Mouse (Mus musculus): ENCODE measurements at regions not wholly inside any gene's neighbourhood (a gene's known extent, or its start where the extent isn't known, plus 50 kb on each side); places are given as distances from the start of the nearest gene placed in this dataset.
"Not testable (repeated sequence)": the region's sequence is repeated elsewhere in the genome, so short reads cannot be mapped to it uniquely, and the experiment has no call there.

DNA sequence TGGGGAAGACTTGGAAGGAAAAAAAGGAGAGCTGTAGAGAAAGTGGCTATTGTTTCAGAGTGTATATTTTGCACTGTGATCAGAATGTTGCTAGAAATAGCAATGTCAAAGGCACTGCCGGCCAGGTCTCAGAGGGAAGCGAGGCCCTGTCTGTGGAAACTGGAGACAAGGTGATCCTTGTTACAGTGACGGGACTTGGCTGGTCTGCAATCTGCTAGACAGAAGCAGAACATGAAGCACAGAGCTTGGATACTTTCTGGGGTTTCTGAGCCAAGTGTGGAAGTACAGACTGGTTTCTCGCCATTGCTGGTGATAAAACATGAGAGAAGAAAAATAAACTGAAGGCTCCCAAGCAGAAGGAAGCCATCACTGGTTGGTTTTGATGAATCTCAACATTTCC, 198.3 kb upstream of the Slc7a14 start:
- no peaks in the 10 kb centered on the region for H3K36me3 ChIP-seq (ENCODE audit: insufficient read depth, low read length)
- 80% methylated on average over 4 of the region's 4 CpGs for WGBS

DNA sequence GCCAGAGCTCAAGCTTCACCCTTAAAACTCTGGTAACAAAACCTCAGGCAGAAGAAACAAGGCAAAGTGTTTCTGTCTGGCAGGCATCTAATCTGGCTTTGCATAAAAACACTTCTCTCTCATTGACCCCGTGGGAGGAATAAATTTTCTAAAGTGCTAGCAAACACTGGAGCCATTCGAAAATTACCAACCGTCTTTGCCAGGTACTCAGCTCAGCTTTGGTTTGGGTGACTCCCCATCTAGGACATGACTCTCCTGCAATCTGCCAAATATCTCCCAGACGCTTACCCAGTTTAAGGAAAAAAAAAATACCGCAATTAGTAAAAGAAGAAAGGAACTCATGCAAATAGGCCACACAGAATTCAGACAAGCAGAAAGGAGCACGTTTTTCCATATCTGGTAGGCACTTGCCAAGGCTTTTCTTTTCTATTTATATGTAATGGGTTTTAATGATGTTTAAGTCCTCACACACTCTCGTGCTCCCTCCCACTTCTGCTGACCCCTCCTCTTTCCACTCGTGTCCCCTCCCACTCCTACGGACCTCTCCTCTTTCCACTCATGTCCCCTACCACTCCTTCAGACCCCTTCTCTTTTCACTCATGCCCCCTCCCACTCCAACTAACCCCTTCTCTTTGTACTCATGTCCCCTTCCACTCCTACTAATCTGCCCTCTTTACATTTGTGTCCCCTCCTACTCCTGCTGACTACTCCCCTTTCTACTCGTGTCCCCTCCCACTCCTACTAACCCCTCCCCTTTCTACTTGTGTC, 189.2 kb upstream of the Slc7a14 start:
- H3K27ac ChIP-seq = no peak overlapping the region
- no peak overlapping the region for H3K9ac ChIP-seq (replicated peaks; ENCODE audit: low read length)
- H3K4me2 ChIP-seq (ENCODE audit: low read depth, low read length) = no peak overlapping the region
- no peak overlapping the region for H3K4me3 ChIP-seq (ENCODE audit: low read length)
- TF ChIP-seq CTCF (IDR thresholded peaks at IDR 0.05; ENCODE audit: low read depth) = no peak
- DNase-seq (ENCODE audit: low spot score) = peak; percentile 19
- 71% methylated on average over 10 of the region's 10 CpGs for WGBS
- peaks cover 3% of the 10 kb centered on the region; the same call in 1 of the 2 replicates for H3K9me3 ChIP-seq (ENCODE audit: low read length)
- no peaks in the 10 kb centered on the region for H3K4me1 ChIP-seq (ENCODE audit: insufficient read depth, low read length)
- ATAC-seq = no peak
- H3K36me3 ChIP-seq (ENCODE audit: insufficient read depth, low read length) = no peaks in the 10 kb centered on the region
- H3K27me3 ChIP-seq (ENCODE audit: insufficient read depth, low read length) = no peaks in the 10 kb centered on the region

More for the DNA sequence above, 198.3 kb upstream of the Slc7a14 start:
- DNase-seq (ENCODE audit: low spot score) (no peak), ATAC-seq (no peak)
- Histone ChIP-seq H3K4me1 (ENCODE audit: insufficient read depth, low read length) (no peaks in the 10 kb centered on the region), H3K4me2 (ENCODE audit: low read depth, low read length) (no peak overlapping the region), H3K9ac (replicated peaks; ENCODE audit: low read length) (no peak overlapping the region), H3K27ac (no peak overlapping the region), H3K9me3 (ENCODE audit: low read length) (no peaks in the 10 kb centered on the region), H3K4me3 (ENCODE audit: low read length) (no peak overlapping the region), H3K27me3 (ENCODE audit: insufficient read depth, low read length) (no peaks in the 10 kb centered on the region)
- TF ChIP-seq CTCF (IDR thresholded peaks at IDR 0.05; ENCODE audit: low read depth) = no peak

DNA sequence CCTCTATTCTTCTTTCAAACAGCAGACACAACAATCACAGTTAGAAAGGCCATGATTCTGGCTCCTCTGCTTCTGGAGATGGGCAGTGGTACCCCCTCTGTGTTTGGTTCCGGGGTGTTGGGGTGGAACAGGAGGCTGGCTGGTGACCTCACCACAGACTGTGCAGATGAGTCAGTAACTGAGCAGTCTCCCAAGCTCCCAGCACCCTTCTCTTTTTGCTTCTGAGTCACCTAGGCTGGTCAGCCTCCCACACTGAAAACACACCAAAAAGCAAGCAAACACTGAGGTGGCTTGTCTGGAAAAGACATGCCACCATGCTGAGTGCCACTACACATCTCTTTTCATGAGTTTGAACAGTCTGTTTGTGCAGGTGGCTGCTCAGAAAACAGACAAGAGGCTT, 185.1 kb upstream of the Slc7a14 start:
- Histone ChIP-seq H3K36me3 (ENCODE audit: insufficient read depth, low read length) (no peaks in the 10 kb centered on the region), H3K9me3 (ENCODE audit: low read length) (peaks cover 3% of the 10 kb centered on the region; the same call in 1 of the 2 replicates), H3K27ac (no peak overlapping the region), H3K9ac (replicated peaks; ENCODE audit: low read length) (no peak overlapping the region), H3K4me3 (ENCODE audit: low read length) (no peak overlapping the region), H3K27me3 (ENCODE audit: insufficient read depth, low read length) (no peaks in the 10 kb centered on the region), H3K4me2 (ENCODE audit: low read depth, low read length) (no peak overlapping the region), H3K4me1 (ENCODE audit: insufficient read depth, low read length) (no peaks in the 10 kb centered on the region)
- TF ChIP-seq CTCF (IDR thresholded peaks at IDR 0.05; ENCODE audit: low read depth) = no peak
- DNase-seq (ENCODE audit: low spot score) = no peak
- ATAC-seq = no peak
- WGBS = 83% methylated on average over 1 of the region's 1 CpGs

DNA sequence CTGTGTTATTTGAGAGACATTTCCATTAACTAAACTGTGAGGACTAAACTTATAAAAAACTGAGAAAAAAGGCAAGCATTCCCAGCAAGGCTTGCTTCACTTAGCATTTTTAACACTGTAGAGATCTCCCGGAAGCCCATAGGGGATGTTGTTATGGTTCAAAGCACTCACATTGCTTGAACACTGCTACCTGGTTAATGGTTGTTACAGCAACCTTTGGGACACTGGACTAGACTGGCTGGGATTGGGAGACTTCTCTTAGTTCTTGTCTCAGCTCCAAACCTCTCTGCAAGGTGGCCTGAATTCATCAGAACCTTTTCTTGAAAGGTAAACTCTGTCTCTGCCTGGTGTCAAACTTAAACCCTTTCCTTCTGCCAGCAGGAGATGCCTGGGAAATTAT, 184.5 kb upstream of the Slc7a14 start:
- 90% methylated on average over 1 of the region's 1 CpGs for WGBS
- Histone ChIP-seq H3K27ac (no peak overlapping the region), H3K9me3 (ENCODE audit: low read length) (peaks cover 3% of the 10 kb centered on the region; the same call in 1 of the 2 replicates), H3K4me1 (ENCODE audit: insufficient read depth, low read length) (no peaks in the 10 kb centered on the region), H3K4me2 (ENCODE audit: low read depth, low read length) (no peak overlapping the region), H3K4me3 (ENCODE audit: low read length) (no peak overlapping the region), H3K36me3 (ENCODE audit: insufficient read depth, low read length) (no peaks in the 10 kb centered on the region), H3K27me3 (ENCODE audit: insufficient read depth, low read length) (no peaks in the 10 kb centered on the region), H3K9ac (replicated peaks; ENCODE audit: low read length) (no peak overlapping the region)
- no peak for DNase-seq (ENCODE audit: low spot score)
- ATAC-seq = no peak
- TF ChIP-seq CTCF (IDR thresholded peaks at IDR 0.05; ENCODE audit: low read depth) = no peak

DNA sequence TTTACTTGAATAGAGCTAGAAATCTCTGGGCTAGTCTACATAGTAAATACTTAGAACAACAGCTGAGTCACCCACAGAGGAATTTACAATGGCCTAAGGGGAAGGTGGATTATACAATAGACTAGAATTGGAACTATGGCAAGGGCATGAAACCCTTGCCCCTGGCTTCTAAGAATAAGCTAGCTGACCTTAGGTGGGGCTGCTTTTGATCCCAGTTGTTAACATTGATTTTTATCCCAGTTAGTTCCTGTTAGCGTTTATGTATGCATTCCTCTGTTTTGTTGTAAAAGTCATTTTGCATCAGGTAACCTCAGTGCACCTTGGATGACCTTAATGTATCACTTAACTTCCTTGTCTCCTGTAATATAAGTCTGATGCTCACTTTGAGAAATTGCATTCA, 181.6 kb upstream of the Slc7a14 start:
- H3K36me3 ChIP-seq (ENCODE audit: insufficient read depth, low read length); DNase-seq (ENCODE audit: low spot score); H3K4me1 ChIP-seq (ENCODE audit: insufficient read depth, low read length); H3K4me3 ChIP-seq (ENCODE audit: low read length); H3K9me3 ChIP-seq (ENCODE audit: low read length); H3K9ac ChIP-seq (replicated peaks; ENCODE audit: low read length); H3K27ac ChIP-seq; ATAC-seq; H3K4me2 ChIP-seq (ENCODE audit: low read depth, low read length); H3K27me3 ChIP-seq (ENCODE audit: insufficient read depth, low read length): not testable (repeated sequence)
- 72% methylated on average over 1 of the region's 1 CpGs for WGBS

DNA sequence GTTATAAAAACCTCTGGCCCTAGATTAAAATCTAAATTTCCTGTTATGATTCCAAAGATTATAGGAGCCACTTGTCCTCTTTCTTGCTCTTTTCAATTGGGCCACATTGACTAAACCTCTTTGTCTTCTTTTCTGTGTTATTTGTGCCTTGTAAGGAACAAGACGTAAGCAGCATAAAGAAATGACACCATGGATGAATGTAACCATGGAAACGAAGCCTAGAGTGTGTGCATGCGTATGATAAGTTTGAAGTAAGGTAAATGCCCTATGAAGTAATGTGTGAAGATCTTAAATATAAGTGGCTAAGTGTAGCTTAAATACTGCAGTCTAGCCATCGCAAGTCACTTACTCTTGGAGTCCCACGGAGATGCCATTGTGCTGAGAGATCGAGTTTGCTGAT, 177.4 kb upstream of the Slc7a14 start:
- DNase-seq (ENCODE audit: low spot score) (no peak), ATAC-seq (no peak)
- no peak overlapping the region for H3K4me3 ChIP-seq (ENCODE audit: low read length)
- no peak overlapping the region for H3K9ac ChIP-seq (replicated peaks; ENCODE audit: low read length)
- no peaks in the 10 kb centered on the region for H3K36me3 ChIP-seq (ENCODE audit: insufficient read depth, low read length)
- no peaks in the 10 kb centered on the region for H3K9me3 ChIP-seq (ENCODE audit: low read length)
- no peak overlapping the region for H3K4me2 ChIP-seq (ENCODE audit: low read depth, low read length)
- 61% methylated on average over 6 of the region's 6 CpGs for WGBS
- H3K27me3 ChIP-seq (ENCODE audit: insufficient read depth, low read length) = no peaks in the 10 kb centered on the region
- TF ChIP-seq CTCF (IDR thresholded peaks at IDR 0.05; ENCODE audit: low read depth) = no peak
- H3K27ac ChIP-seq = no peak overlapping the region
- no peaks in the 10 kb centered on the region for H3K4me1 ChIP-seq (ENCODE audit: insufficient read depth, low read length)

DNA sequence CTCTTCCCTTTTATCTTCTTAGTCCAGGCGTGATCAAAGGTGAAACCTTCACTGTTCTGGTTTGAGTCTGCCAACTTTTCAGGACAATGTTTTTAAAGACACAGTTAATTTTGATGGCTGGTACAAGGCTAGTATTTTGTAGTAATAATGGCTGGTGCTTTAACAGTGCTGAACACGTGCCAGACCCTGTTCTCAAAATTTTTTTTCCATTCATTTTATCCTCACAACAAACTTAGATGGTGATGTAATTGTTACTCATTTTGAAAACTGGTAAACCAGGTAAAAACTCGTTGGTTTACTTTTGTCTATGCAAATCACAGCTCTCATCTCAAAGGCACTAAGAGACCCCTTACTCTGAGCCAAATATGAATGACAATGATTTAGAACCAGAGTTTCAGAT, 171.8 kb upstream of the Slc7a14 start:
- ATAC-seq (no peak), DNase-seq (ENCODE audit: low spot score) (no peak)
- H3K9me3 ChIP-seq (ENCODE audit: low read length) = no peaks in the 10 kb centered on the region
- H3K27ac ChIP-seq = no peak overlapping the region
- no peak overlapping the region for H3K9ac ChIP-seq (replicated peaks; ENCODE audit: low read length)
- 63% methylated on average over 3 of the region's 3 CpGs for WGBS
- H3K36me3 ChIP-seq (ENCODE audit: insufficient read depth, low read length) = no peaks in the 10 kb centered on the region
- H3K4me2 ChIP-seq (ENCODE audit: low read depth, low read length) = no peak overlapping the region
- H3K27me3 ChIP-seq (ENCODE audit: insufficient read depth, low read length) = no peaks in the 10 kb centered on the region
- TF ChIP-seq CTCF (IDR thresholded peaks at IDR 0.05; ENCODE audit: low read depth) = no peak
- no peak overlapping the region for H3K4me3 ChIP-seq (ENCODE audit: low read length)
- H3K4me1 ChIP-seq (ENCODE audit: insufficient read depth, low read length) = no peaks in the 10 kb centered on the region
